Mouse (Mus musculus) layer of hippocampus, adult 9-11 months (tissue): ENCODE measurements around the gene Snx29.

Experiments used
- DNase-seq: peaks from one replicate; pipeline ENCODE4 v3.0.0; 2022

Gene Snx29

GRCm38 (mm10) chr16:11455545-11456140 is 132.9 kb downstream of the Snx29 start:
- DNase-seq: no peak

GRCm38 (mm10) chr16:11456141-11456645 is 133.5 kb downstream of the Snx29 start:
- DNase-seq: peak; percentile 81

DNA sequence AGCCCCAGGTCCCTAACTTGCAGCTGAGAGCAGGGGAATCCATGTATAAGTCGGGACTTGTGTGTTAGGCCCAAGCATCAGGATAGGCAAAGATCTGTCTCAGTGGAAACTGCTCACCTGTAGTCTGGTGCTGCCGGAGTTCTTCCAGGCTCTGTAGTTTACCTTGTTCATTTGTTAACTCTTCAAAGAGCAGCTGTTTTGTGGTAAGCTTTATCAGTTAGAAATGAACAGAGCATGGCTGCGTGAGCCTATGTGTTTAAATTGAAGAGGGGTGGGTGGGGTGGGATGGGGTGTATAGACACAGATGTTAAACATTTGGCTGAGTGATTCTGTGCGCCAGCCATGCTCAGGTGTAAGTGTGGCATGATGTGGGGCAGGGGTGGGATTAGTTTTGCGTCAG is 134.4 kb downstream of the Snx29 start:
- no peak for DNase-seq

- DNase-seq: no peak
Measured at GRCm38 (mm10) chr16:11457609-11458350, 135.1 kb downstream of the Snx29 start.

- peak; percentile 82 for DNase-seq
Measured at GRCm38 (mm10) chr16:11460210-11460609, 137.5 kb downstream of the Snx29 start.

GRCm38 (mm10) chr16:11461612-11462011 is 138.9 kb downstream of the Snx29 start:
- peak; percentile 91 for DNase-seq

DNA sequence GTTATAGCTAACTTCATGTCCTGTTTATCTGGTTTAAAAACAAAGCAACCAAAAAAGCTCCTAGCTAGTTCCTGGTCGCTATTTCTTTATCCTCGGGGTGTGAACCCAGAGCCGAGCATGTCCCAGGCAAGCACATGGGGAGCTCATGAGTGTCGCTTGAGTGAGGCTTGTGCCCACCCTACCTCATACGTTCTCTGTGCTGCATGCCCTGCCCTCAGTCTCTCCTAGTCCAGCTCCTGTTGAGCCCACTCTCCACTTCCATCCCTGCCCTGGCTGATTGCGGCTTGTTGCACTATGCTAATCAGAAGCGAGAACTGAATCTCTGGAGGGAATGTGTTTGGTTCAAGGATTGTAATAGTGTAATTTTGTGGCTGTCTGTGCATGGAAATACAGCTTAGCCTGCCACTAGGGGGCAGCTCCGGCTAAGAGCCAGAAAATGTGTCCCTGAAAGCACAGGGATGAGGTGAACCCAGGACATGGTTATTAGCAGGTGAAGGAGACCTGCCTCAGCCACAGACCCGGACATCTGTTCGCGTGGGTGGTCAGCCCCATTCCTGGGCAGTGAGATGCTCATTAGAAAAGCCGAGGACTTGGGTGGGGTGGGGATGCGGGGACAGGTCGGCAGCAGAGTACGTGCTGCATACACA is 145.9 kb downstream of the Snx29 start:
- DNase-seq: peak; percentile 57

DNA sequence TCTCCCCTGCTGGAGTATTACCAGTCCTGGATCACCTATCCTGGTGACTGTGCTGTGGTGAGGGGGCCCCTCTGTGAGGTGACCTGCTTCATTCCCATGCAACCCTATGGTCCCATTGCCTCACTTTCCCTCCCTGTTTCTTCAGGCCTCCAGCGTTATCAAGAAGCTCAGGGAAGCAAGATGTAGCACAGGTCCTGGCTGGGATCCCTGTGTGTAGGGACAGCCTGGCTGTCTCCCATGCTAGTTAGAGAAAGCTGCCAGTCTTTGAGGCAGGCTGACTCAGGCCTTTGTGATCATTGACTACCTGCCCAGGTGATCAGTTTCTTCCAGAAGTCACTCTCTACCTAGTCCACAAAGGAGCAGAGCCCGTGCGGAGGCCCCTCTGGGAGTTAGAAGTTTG is 146.8 kb downstream of the Snx29 start:
- no peak for DNase-seq

GRCm38 (mm10) chr16:11471246-11471645 is 148.5 kb downstream of the Snx29 start:
- DNase-seq: no peak

- DNase-seq: no peak
Measured at GRCm38 (mm10) chr16:11472852-11473251, 150.1 kb downstream of the Snx29 start.

- DNase-seq: no peak
Measured at GRCm38 (mm10) chr16:11473474-11473873, 150.8 kb downstream of the Snx29 start.

DNA sequence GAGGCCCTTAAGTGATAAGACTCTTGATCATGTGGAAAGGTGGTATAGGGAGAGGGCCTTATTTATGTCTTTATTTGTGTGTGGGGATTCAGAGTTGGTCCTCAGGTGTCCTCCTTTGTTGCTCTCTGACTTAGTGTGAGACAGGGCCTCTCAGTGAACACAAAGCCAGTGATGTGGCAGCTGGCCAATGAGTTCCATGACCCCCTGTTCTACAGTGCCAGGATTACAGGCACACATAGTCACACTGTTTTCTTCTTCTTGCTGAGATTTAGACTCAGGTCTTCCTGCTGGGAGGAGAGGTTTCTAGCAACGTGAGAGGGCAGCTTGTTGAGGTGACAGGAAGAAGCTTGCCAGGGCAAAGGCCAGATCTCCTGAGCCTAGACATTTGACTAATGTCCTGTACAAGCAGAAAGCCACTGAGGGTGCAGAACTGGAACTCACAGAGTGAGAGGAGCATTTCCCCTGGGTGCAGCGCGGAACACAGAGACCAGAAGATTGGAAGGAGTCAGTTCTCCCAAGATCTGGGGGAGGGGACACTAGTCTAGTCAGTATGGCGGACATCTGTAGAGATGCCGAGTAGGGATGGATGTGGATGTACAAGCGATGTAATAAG is 151.3 kb downstream of the Snx29 start:
- DNase-seq: no peak

GRCm38 (mm10) chr16:11475137-11475943 is 152.6 kb downstream of the Snx29 start:
- no peak for DNase-seq

- no peak for DNase-seq
Measured at GRCm38 (mm10) chr16:11476314-11476713, 153.6 kb downstream of the Snx29 start.

DNA sequence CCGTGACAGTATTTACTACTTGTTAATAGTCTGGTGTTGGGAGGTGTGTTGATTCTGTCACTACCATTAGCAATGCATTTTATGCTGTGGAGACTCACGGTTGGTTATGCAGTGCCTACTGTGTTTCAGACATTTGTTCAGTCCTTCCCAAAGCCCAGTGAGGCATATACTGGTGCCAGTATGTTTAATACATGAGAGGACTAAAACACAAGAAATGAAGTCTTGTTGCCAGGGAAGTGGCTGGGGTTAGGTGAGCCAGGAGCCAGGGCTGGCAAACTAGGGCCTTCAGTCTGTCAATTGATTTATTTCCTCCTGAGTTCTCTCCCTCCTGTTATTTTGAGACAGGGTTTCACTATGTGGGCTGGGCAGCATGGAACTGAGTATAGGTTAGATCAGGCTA is 154.3 kb downstream of the Snx29 start:
- DNase-seq: no peak

DNA sequence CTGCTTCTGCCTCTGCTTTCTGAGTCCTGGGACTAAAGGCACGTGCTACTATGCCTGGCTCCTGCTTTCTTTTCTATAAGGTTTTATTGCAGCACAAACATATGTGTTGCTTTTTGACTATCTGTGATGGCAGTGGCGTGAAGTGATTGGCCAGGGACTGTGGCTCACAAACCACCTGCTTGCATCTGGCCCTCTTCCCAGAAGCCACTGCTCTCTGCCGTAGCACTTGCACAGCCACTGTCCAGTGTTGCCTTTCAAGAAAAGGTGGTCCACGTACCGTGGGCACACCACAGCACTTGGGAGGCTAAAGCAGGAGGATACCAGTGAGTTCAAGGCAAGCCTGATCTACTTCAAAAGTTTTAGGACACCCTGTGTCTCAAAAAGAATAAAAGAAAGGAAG is 154.9 kb downstream of the Snx29 start:
- DNase-seq: no peak

GRCm38 (mm10) chr16:11479605-11480004 is 156.9 kb downstream of the Snx29 start:
- no peak for DNase-seq

- DNase-seq: no peak
Measured at GRCm38 (mm10) chr16:11482189-11482588, 159.5 kb downstream of the Snx29 start.

DNA sequence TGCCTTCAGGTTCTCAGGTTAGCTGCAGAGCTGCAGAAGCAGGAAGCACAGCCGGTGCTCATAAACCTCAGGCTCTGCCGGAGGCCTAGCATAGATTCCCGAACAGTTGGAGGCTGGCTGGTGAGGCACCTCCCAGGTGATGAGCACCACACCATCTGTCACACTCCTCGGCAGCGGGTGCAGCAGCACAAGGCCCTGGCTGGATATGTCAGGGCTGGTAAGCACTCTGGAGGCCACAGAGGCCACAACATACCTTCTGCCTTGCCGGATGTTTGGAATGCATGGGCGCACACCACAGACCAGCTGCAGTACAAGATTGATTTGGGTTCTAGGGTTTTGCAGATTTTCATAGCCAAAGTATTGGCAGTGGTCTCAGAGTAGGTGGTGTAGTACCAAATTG is 172.2 kb downstream of the Snx29 start:
- DNase-seq: no peak

DNA sequence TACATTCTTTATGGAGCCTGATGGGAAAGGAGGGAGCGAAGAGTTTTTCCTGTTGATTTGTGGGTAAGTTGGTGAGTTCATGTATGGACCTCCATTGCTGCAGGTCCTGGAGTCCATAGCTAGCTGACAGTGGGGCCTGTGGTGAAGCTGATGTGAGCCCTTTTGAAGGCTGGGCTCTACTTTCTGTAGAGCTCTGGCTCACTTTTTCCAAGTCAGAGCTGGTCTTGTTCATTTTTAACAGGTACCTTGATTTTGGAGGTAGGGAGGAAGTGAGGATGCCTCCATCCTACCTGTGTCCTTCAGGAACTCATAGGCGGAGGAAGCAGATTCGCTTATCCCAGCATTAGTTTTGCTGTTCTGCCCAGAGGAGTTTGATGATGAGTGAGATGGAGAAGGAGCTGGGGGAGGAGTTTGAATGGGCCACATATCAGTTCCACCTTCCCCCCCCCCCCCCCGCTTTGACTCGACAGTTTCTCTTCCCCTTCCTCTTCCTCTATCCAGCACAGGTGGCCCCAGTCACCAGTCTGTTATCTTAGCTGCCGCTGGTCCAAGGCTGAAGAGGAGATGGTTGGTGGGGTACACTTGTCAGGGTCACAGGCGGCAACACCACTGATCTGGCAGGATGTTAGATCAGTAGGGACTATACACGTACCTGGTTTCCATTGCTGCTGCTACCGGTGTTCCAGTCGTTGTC is 173.4 kb downstream of the Snx29 start:
- DNase-seq: no peak

DNA sequence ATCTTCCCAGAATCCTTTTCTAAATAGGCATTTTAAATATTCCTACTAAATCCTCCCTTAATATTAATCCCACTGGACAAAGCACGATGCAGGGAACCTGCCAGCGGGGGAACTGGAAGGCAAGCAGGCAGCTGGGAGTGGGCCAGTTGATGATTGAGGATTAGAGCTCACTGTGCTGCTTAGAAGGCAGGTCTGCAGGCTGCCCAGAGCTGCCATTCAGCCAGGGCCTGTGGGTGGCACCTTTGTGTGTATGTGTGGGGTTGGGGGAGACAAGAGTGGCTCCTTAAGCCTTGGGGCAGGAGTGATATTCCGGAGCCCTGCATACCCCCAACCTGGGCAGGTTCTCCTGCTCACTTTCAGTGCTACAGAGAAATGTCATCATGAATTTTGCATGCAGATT is 174.0 kb downstream of the Snx29 start:
- no peak for DNase-seq

GRCm38 (mm10) chr16:11500061-11500460 is 177.4 kb downstream of the Snx29 start:
- no peak for DNase-seq
